Mouse (Mus musculus) megakaryocyte, embryonic 14.5 days (primary cell): ENCODE data around the gene Ces1h.

Experiments
- FLI1 ChIP-seq: IDR thresholded peaks from 2 replicates; pipeline ENCODE4 v1.6.1; 2012; ENCODE audit warnings: low read length, inconsistent platforms, mixed read lengths
- GATA1 ChIP-seq: IDR thresholded peaks from 3 replicates; pipeline ENCODE4 v1.6.1; 2012; ENCODE audit warnings: mixed read lengths, low read length, inconsistent platforms, borderline replicate concordance

DNA sequence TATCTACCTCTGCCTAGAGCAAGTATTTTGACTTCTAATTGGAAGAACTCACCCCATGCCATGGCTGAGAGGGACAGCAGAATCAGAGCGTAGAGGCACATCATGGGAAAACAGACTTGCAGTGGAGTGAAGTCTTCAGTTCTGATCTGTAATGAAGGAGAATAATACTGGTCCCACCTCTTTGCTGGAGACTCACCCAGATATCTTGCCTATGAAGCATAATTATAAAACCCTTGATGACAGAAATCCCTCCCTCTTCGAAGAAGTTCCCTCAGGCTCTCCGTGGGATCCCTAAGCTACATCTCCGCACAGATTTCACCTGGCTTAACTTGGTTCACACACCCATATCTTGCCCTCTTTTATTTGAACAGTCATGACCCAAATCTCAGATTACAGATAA lies at the start of gene Ces1h:
- TF ChIP-seq FLI1: no peak
- no peak for TF ChIP-seq GATA1
